Mouse (Mus musculus): ENCODE results near the gene Tcp11l2. TPM values are rescaled to one million over a fixed set of nuclear protein-coding genes. Genes with fewer than 3 reads are reported as not detected.

Gene Tcp11l2
- polyA plus RNA-seq (2017; shearing (Covaris generic)): 805 TPM

DNA sequence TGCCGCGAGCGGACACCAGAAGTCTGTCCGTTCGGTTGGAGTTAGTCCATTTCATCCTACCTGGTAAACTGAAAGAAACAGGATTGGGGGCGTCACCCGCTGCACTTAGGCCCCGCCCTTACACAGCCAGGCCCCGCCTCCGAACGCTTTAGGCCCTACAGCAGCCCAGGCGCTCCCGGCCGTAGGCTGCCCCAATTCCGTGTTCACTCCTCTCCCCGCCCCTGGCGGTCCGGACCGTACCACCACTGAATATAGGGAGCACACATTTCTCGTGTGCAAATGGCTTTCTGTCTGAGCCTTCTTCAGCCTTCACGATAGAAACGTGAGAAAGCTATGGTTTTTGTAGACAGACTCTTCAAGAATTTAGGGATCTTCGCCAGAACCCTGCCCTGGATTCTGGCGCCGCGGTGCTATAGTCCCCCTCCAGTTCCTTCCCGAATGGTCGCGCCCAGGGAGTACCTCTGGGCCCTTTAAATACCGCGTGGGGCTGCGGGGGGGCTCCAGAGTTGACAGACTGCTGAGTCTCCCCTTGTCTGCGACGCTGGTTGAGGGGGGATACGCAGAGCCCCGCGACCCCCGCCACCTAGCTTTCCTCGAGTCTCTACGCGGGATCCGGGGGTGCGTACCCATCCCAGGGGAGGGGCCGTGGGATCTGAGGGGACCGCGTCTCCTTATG is at the start of gene Tcp11l2:
TSS of gene Tcp11l2 (plus strand) at position 232 of the 676 bp plus-strand sequence.

DNA sequence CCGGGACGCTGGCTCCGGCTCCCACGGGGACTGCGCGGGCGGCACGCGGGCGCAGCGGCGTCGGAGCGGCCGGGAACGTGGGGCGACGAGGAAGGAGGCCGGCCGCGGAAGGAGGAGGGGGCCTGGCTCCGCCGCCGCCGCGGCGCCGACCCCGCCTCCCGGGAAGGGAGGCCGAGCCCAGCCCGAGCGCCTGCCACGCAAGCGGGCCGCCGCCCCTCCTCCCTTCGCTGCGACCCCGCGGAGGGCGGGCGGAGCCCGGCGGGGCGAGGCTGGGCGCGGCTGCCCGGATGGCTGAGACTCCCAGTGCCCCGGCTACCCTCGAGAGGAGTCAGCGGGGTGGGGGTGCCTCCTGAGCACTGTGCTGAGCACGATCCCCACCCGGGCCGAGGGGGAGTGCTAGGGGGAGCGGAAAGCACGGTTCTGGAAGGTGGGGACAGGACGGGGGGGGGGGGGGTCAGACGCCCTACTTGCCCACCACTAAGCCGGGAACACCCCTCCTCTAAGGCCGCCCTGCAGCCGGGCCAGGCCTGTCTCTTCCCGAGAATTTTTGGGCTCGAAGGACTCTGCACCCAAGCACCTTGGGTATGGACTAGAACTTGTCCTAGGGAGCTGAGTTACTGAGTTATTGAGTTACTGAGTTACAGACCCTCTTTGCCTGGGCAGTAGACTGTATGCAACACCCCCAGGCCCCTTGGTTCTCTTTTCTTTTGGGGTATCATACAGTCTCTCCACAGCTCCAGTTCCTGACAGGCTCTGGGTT is 42.3 kb upstream of the Tcp11l2 start, which contains the start of gene Ckap4:
TSS of gene Ckap4 (minus strand) at position 151 of the 760 bp plus-strand sequence.

GRCm38 (mm10) chr10:84621826-84622790 is 45.7 kb downstream of the Tcp11l2 start, which contains the start of gene Polr3b:
Polr3b (plus strand) TSS chr10:84622292.

Other genes starting within 250 kb of the Tcp11l2 start
- gene Nuak1, start 136.0 kb upstream of the Tcp11l2 start, polyA plus RNA-seq (2017; shearing (Covaris generic)): not detected
- gene Ckap4, start 42.6 kb upstream of the Tcp11l2 start, polyA plus RNA-seq (2017; shearing (Covaris generic)): 1.4 TPM
- 39.4 TPM for gene Polr3b, start 45.7 kb downstream of the Tcp11l2 start, polyA plus RNA-seq (2017; shearing (Covaris generic))
- not detected for gene Rfx4, start 179.4 kb downstream of the Tcp11l2 start, polyA plus RNA-seq (2017; shearing (Covaris generic))